28 mouse cellular contexts compared by ENCODE assay signal in genomic region chr13:42351675-42352074, GRCm38 (mm10). TPM values are rescaled to one million over a fixed set of nuclear protein-coding genes. Genes with fewer than 3 reads are reported as not detected.
DNase-seq lines count a peak whose midpoint lies in the region; ATAC-seq and TF ChIP-seq lines count a peak whose summit lies in the region.
"Had no signal": no experiment of that assay in that cellular context is flagged by ENCODE, and none has a peak within 500 bp of the region (broad histone marks: within the 10 kb centered on the region; RNA-seq: fewer than 3 reads in every experiment).

No protein-coding gene starts in this region.

- DNase-seq in 3134 (ENCODE audit: extremely low read depth, insufficient read length, low spot score): peak; percentile 49
- peak; percentile 63 for DNase-seq in 3T3-L1 (ENCODE audit: low read depth, low spot score)
- peak; percentile 81 for DNase-seq in Muller cell, postnatal 12 days (ENCODE audit: inconsistent ontology term)
- no peak for DNase-seq in right cerebral cortex, postnatal 25 days
- DNase-seq in left cerebral cortex, postnatal 14 days (ENCODE audit: low spot score in 2 of 2): no peak
- DNase-seq: adrenal gland, adult 2 months; adrenal gland, postnatal 14 days; B cell, adult 2 months; cerebellum, adult 11 months; cerebellum, adult 2 months; cerebellum, adult 9-11 months; cerebellum, postnatal 25 days; forebrain, postnatal 0 days; gastrocnemius, adult 2 months; gastrocnemius, postnatal 14 days; heart, adult 18-20 months; heart, postnatal 14 days; heart, postnatal 4 days had no signal

- no peaks in the 10 kb centered on the region for H3K27me3 ChIP-seq in myocyte (ENCODE audit: control insufficient read depth, insufficient read depth, insufficient read length)
- no peaks in the 10 kb centered on the region for H3K27me3 ChIP-seq in liver, embryonic 12.5 days (replicated peaks)
- H3K27me3 ChIP-seq: embryonic facial prominence, embryonic 12.5 days; embryonic facial prominence, embryonic 15.5 days; heart, embryonic 13.5 days had no signal

- H3K9me3 ChIP-seq in liver, embryonic 12.5 days (replicated peaks): no peaks in the 10 kb centered on the region
- H3K9me3 ChIP-seq: embryonic facial prominence, embryonic 12.5 days; embryonic facial prominence, embryonic 15.5 days had no signal

- no peak overlapping the region for H3K9ac ChIP-seq in liver, embryonic 12.5 days
- H3K9ac ChIP-seq: embryonic facial prominence, embryonic 12.5 days; embryonic facial prominence, embryonic 15.5 days; forebrain, postnatal 0 days; heart, embryonic 13.5 days; hindbrain, embryonic 14.5 days had no signal

- no peak overlapping the region for H3K27ac ChIP-seq in liver, embryonic 12.5 days
- H3K27ac ChIP-seq: embryonic facial prominence, embryonic 12.5 days; embryonic facial prominence, embryonic 15.5 days; gastrocnemius, adult 2 months; heart, embryonic 10.5 days; heart, embryonic 13.5 days; hindbrain, embryonic 14.5 days; hindbrain, postnatal 0 days had no signal

- no peaks in the 10 kb centered on the region for H3K79me2 ChIP-seq in myocyte (ENCODE audit: control insufficient read depth, insufficient read depth)

- no peak for ATAC-seq in liver, embryonic 12.5 days
- ATAC-seq: CD4-positive, CD25-positive, alpha-beta regulatory T cell, adult 4 months; forebrain, embryonic 14.5 days; forebrain, postnatal 0 days; hindbrain, postnatal 0 days had no signal

- no peaks in the 10 kb centered on the region for H3K36me3 ChIP-seq in myocyte (ENCODE audit: control insufficient read depth, insufficient read depth)
- H3K36me3 ChIP-seq in liver, embryonic 12.5 days: no peaks in the 10 kb centered on the region
- H3K36me3 ChIP-seq: embryonic facial prominence, embryonic 12.5 days; embryonic facial prominence, embryonic 15.5 days; heart, embryonic 10.5 days; heart, embryonic 13.5 days had no signal

- TF ChIP-seq POLR2A in myocyte (IDR thresholded peaks at IDR 0.05; ENCODE audit: insufficient read length, low read depth): no peak

- intact Hi-C loops in left cerebral cortex, postnatal 14 days (cut with DNase I): no loop called here

- WGBS in liver, embryonic 12.5 days (ENCODE audit: insufficient replicate concordance): 69% methylated on average over 7 of the region's 7 CpGs

- peak overlapping the region; percentile 12 for H3K4me2 ChIP-seq in myocyte (ENCODE audit: low read depth)
- H3K4me2 ChIP-seq in liver, embryonic 12.5 days: no peak overlapping the region
- H3K4me2 ChIP-seq: embryonic facial prominence, embryonic 12.5 days; embryonic facial prominence, embryonic 15.5 days; heart, embryonic 13.5 days; hindbrain, embryonic 14.5 days had no signal

- no peak overlapping the region for H3ac ChIP-seq in myocyte (ENCODE audit: control insufficient read depth, insufficient read length)

- no peak overlapping the region for H3K4me3 ChIP-seq in myocyte
- H3K4me3 ChIP-seq in liver, embryonic 12.5 days: no peak overlapping the region
- H3K4me3 ChIP-seq: embryonic facial prominence, embryonic 12.5 days; embryonic facial prominence, embryonic 15.5 days; gastrocnemius, adult 2 months; heart, embryonic 10.5 days; heart, embryonic 13.5 days had no signal

- no peaks in the 10 kb centered on the region for H3K4me1 ChIP-seq in liver, embryonic 12.5 days
- H3K4me1 ChIP-seq: embryonic facial prominence, embryonic 12.5 days; embryonic facial prominence, embryonic 15.5 days; heart, embryonic 10.5 days; heart, embryonic 13.5 days had no signal

TF ChIP-seq in myocyte, 11 proteins besides CTCF, POLR2A, EP300 and RAD21:
- TF ChIP-seq CEBPB (IDR thresholded peaks at IDR 0.05; ENCODE audit: insufficient read depth, poor library complexity, severe bottlenecking) (no peak), SRF (IDR thresholded peaks at IDR 0.05; ENCODE audit: control insufficient read depth, insufficient read length, low read depth) (no peak), POLR2AphosphoS2 (IDR thresholded peaks at IDR 0.05; ENCODE audit: insufficient read length, low read depth) (no peak), MAX (IDR thresholded peaks at IDR 0.05; ENCODE audit: low read depth) (no peak), TCF12 (IDR thresholded peaks at IDR 0.05; ENCODE audit: insufficient read depth, poor library complexity, severe bottlenecking) (no peak), E2F4 (IDR thresholded peaks at IDR 0.05; ENCODE audit: insufficient read depth) (no peak), MYOD1 (IDR thresholded peaks at IDR 0.05; ENCODE audit: control insufficient read depth in 1 of 3, insufficient read length in 2 of 3, low read depth in 2 of 3) (no peak), REST (IDR thresholded peaks at IDR 0.05; ENCODE audit: insufficient read depth, insufficient read length) (no peak), TCF3 (IDR thresholded peaks at IDR 0.05; ENCODE audit: insufficient read length, low read depth) (no peak), MYOG (IDR thresholded peaks at IDR 0.05; ENCODE audit: control insufficient read depth in 1 of 3, insufficient read depth in 1 of 3, insufficient read length in 2 of 3, low read depth in 2 of 3) (no peak), USF1 (IDR thresholded peaks at IDR 0.05; ENCODE audit: low read depth) (no peak)

RNA-seq across cellular contexts. Expression of gene Edn1, which starts 50.4 kb away (rescaled TPM):
- polyA plus RNA-seq in myocyte (2012; fragmentation: generic; extraction: Trizol): 0.58 TPM
- 1 to 10 TPM; 4.0 to 4.2 TPM for total RNA-seq in left cerebral cortex, postnatal 14 days (2021)
- polyA plus RNA-seq in liver, embryonic 12.5 days (2016; fragmentation: Nextera tagmentation; extraction: Ambion mirVana): 0.67 and 0.84 TPM in 2 replicates
- polyA plus RNA-seq: CD4-positive, CD25-positive, alpha-beta regulatory T cell, adult 4 months had no signal

Comparison
In these comparisons a context has a peak if more than half of its experiments do, and no peak if none do; other contexts are left out.
1. DNase-seq: peak in 3134 (single experiment), 3T3-L1 (single experiment) and Muller cell, postnatal 12 days (single experiment); none in right cerebral cortex, postnatal 25 days (single experiment) and left cerebral cortex, postnatal 14 days (0 of 2).